Mouse (Mus musculus) midbrain, embryonic 15.5 days (tissue): ENCODE data around the gene Bet1l. TPM values are rescaled to one million over a fixed set of nuclear protein-coding genes. Genes with fewer than 3 reads are reported as not detected.

Experiments used
- ATAC-seq: fragments of 200-750 bp; cut with Nextera tagmentation; replicated peaks from 2 replicates; pipeline ENCODE4 v1.8.0; 2017; ENCODE audit warnings: moderate TSS enrichment
- H3K27ac ChIP-seq: fragments of 300-500 bp; sonication (generic); 2 replicates; pipeline ENCODE4 v1.5.1; 2015; ENCODE audit warnings: mild to moderate bottlenecking, inconsistent platforms
- H3K27me3 ChIP-seq: fragments of 300-500 bp; sonication (generic); replicated peaks from 2 replicates; pipeline ENCODE4 v1.6.1; 2015; ENCODE audit warnings: inconsistent platforms
- H3K36me3 ChIP-seq: fragments of 300-500 bp; sonication (generic); replicated peaks from 2 replicates; pipeline ENCODE4 v1.6.1; 2015; ENCODE audit warnings: inconsistent platforms
- H3K4me1 ChIP-seq: fragments of 300-500 bp; sonication (generic); 2 replicates; pipeline ENCODE4 v1.6.1; 2015; ENCODE audit warnings: inconsistent platforms
- H3K4me2 ChIP-seq: fragments of 300-500 bp; sonication (generic); 2 replicates; pipeline ENCODE4 v1.6.1; 2015; ENCODE audit warnings: inconsistent platforms, mild to moderate bottlenecking, moderate library complexity
- H3K4me3 ChIP-seq: fragments of 300-500 bp; sonication (generic); 2 replicates; pipeline ENCODE4 v1.5.1; 2015; ENCODE audit warnings: mild to moderate bottlenecking, inconsistent platforms
- H3K9ac ChIP-seq: fragments of 300-500 bp; sonication (generic); 2 replicates; pipeline ENCODE4 v1.6.1; 2015; ENCODE audit warnings: mild to moderate bottlenecking, inconsistent platforms
- H3K9me3 ChIP-seq: fragments of 300-500 bp; sonication (generic); 2 replicates; pipeline ENCODE4 v1.6.1; 2016; ENCODE audit warnings: inconsistent platforms
- WGBS: fragments of 180-500 bp; shearing (Covaris S2); methylation state at CpG from one replicate; pipeline ENCODE4 v1.1.7; 2015; ENCODE audit warnings: mixed read lengths; 5-methylcytosine and 5-hydroxymethylcytosine counted together
- polyA plus RNA-seq: library from polyadenylated mRNA; unstranded; fragments of >200 nt; fragmentation: Nextera tagmentation; extraction: Ambion mirVana; gene quantifications from 2 replicates; pipeline ENCODE4 v1.2.1, GENCODE M21; 2015

Bet1l gene
- polyA plus RNA-seq, 1 experiment from 2014 or later = 46.2 TPM

- H3K9me3 ChIP-seq = no peaks in the 10 kb centered on the region
- peak within 1 kb of the TSS; percentile 62 for H3K9ac ChIP-seq
- peak within 1 kb of the TSS; percentile 82 for H3K27ac ChIP-seq
- peaks cover 42% of the 10 kb centered on the region for H3K4me1 ChIP-seq
- under 1% methylated on average over 51 of the region's 51 CpGs for WGBS
- H3K27me3 ChIP-seq = no peaks in the 10 kb centered on the region
- H3K36me3 ChIP-seq = peaks cover 25% of the 10 kb centered on the region
- peak; percentile 83 for ATAC-seq
- peak within 1 kb of the TSS; percentile 96 for H3K4me2 ChIP-seq
- peak within 1 kb of the TSS; percentile 57 for H3K4me3 ChIP-seq
Observed at GRCm38 (mm10) chr7:140855860-140856784, 1.3 kb downstream of the Bet1l start, which contains the start of gene Gm45785. Gene Gm45785 (minus strand): TSS chr7:140856331.

DNA sequence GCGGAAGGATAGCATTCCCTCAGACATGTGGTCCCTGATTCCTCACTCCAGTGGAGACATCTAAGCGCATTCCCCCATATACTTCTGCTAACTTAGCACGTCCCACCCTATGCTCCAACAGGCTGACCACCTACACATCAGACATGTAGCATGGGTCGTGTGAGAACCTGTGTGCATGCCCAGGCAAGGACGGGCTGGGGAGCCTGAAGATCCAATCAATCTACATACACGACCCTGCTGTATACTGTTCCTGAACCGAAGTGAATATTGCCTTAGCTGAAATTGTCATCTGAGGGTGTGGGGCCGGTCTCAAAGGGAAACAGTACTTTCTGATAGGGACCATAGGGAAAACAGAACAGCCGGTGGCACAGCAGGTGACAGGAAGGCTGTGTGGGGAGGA, 2.2 kb downstream of the Bet1l start:
- H3K36me3 ChIP-seq = peaks cover 17% of the 10 kb centered on the region
- H3K4me3 ChIP-seq = peak overlapping the region; percentile 57
- peak overlapping the region; percentile 62; the same call in 1 of the 2 replicates for H3K9ac ChIP-seq
- H3K9me3 ChIP-seq = no peaks in the 10 kb centered on the region
- no peak overlapping the region for H3K27ac ChIP-seq
- H3K4me2 ChIP-seq = peak overlapping the region; percentile 96
- no peak for ATAC-seq
- H3K4me1 ChIP-seq = peaks cover 35% of the 10 kb centered on the region
- H3K27me3 ChIP-seq = no peaks in the 10 kb centered on the region
- 77% methylated on average over 9 of the region's 9 CpGs for WGBS

DNA sequence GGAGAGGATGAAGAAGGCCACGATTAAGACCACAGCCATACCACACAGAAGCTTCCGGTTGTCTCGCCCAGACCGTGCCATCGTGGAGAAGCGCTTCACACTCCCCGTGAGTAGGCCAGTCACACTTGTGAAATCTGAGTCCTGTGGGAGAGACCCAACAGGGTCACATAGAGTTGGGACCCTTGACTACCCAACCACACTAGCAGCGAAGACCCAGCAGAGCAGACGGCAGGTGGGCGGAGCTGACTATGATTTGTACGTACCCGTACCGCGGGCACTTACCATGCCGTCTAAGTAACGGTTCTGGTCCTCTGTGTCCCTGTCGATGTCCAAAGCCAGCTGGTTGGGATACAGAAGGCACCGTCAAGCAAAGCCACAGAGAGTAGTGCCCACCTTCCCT, 2.9 kb downstream of the Bet1l start:
- H3K9me3 ChIP-seq = no peaks in the 10 kb centered on the region
- H3K27ac ChIP-seq = no peak overlapping the region
- peaks cover 17% of the 10 kb centered on the region for H3K36me3 ChIP-seq
- no peak for ATAC-seq
- peaks cover 29% of the 10 kb centered on the region for H3K4me1 ChIP-seq
- H3K4me2 ChIP-seq = no peak overlapping the region
- 95% methylated on average over 18 of the region's 18 CpGs for WGBS
- H3K4me3 ChIP-seq = no peak overlapping the region
- no peak overlapping the region for H3K9ac ChIP-seq
- H3K27me3 ChIP-seq = no peaks in the 10 kb centered on the region

DNA sequence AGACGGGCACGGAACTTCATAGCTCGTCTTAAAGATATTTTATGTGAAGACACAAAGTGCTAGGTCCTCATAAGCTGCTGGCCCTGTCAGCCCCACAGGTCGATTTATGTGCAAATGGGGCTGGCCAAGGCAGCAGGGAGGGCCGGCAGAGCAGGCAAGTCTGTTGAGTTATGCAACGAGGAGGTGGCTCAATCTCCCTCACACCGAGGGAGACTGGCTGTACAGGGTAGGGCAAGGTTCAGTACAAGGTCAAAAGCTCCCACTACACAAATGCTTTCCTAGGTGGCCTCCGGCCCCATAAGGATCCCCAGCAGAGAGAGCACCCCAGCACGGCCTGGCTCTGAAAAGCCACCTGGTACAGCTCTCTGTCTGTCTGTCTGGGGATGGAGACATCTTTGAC, 4.0 kb downstream of the Bet1l start:
- Histone ChIP-seq H3K4me1 (peaks cover 18% of the 10 kb centered on the region), H3K4me2 (no peak overlapping the region), H3K36me3 (peaks cover 17% of the 10 kb centered on the region), H3K4me3 (no peak overlapping the region), H3K9me3 (no peaks in the 10 kb centered on the region), H3K27me3 (no peaks in the 10 kb centered on the region), H3K27ac (no peak overlapping the region), H3K9ac (no peak overlapping the region)
- no peak for ATAC-seq
- 87% methylated on average over 9 of the region's 9 CpGs for WGBS

DNA sequence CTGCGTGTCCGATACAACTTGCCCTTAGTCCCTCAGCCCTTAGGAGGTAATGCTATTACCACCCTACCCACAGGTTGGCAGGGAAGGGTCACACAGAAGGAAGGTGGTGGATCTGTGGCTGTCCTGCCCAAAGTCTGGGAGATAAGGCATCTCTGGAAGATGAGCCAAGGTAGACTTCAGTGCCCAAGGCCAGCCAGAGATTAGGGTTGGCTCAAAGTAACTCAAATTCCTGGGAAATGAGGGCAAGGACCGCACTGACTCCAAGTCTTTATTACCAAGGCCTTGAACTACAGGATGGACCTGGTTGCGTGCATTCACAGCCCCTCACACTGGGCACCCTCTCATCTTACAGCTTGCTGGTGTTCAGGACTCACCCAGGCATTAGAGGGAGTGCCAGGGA, 5.5 kb downstream of the Bet1l start:
- no peak overlapping the region for H3K4me2 ChIP-seq
- peaks cover 11% of the 10 kb centered on the region for H3K4me1 ChIP-seq
- WGBS = 94% methylated on average over 4 of the region's 4 CpGs
- H3K4me3 ChIP-seq = no peak overlapping the region
- no peaks in the 10 kb centered on the region for H3K9me3 ChIP-seq
- peaks cover 17% of the 10 kb centered on the region for H3K36me3 ChIP-seq
- H3K9ac ChIP-seq = no peak overlapping the region
- H3K27me3 ChIP-seq = no peaks in the 10 kb centered on the region
- no peak for ATAC-seq
- H3K27ac ChIP-seq = no peak overlapping the region

DNA sequence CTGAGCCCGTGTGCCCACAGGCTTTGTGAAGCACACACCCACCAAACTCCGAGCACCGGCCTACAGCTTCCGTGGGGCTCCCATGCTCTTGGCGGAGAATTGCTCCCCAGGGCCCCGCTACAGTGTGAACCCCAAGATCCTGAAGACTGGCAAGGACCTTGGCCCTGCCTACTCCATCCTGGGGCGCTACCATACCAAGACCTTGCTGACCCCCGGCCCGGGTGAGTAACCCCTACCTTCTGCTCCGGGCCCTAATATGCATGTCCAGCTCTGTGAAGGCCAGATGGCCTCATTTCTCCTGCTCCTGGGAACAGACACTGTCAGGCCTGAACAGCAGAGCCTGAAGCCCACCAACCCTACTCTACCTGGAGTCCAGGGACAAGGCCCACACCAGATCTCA, 8.8 kb downstream of the Bet1l start:
- no peak overlapping the region for H3K9ac ChIP-seq
- no peak overlapping the region for H3K4me2 ChIP-seq
- H3K4me3 ChIP-seq = no peak overlapping the region
- WGBS = 93% methylated on average over 10 of the region's 10 CpGs
- no peak for ATAC-seq
- H3K4me1 ChIP-seq = no peaks in the 10 kb centered on the region
- no peaks in the 10 kb centered on the region for H3K9me3 ChIP-seq
- H3K36me3 ChIP-seq = peaks cover 9% of the 10 kb centered on the region
- peaks cover 11% of the 10 kb centered on the region; the same call in 1 of the 2 replicates for H3K27me3 ChIP-seq
- H3K27ac ChIP-seq = no peak overlapping the region

- Histone ChIP-seq H3K9me3 (no peaks in the 10 kb centered on the region), H3K27me3 (peaks cover 11% of the 10 kb centered on the region; the same call in 1 of the 2 replicates), H3K9ac (no peak within 1 kb of the TSS), H3K4me3 (no peak within 1 kb of the TSS), H3K27ac (no peak within 1 kb of the TSS), H3K4me2 (no peak within 1 kb of the TSS), H3K36me3 (peaks cover 3% of the 10 kb centered on the region; the same call in 1 of the 2 replicates), H3K4me1 (no peaks in the 10 kb centered on the region)
- no peak for ATAC-seq
- 66% methylated on average over 11 of the region's 11 CpGs for WGBS
Observed at GRCm38 (mm10) chr7:140847755-140848580, 9.4 kb downstream of the Bet1l start, which contains the start of gene Odf3. Gene Odf3 (plus strand): TSS chr7:140847805.

DNA sequence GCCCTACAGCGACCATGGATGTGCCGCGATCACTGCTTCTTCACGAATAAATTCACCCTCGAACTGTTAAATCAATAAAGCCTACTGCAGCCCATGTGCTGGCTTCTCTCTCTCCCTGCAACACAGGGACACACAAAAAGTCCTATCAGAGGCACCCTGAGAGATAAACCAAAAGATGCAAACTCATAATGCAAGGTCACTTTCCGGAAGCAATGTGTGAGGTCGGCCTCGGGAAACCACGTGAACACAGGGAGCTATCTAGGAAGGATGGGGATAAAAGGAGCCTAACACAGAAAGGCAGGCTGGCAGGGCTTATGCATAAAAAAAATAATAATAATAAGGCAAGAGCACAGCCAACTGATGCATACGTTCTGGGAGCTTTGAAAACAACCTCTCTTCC, 10.7 kb downstream of the Bet1l start:
- no peak for ATAC-seq
- Histone ChIP-seq H3K9me3 (no peaks in the 10 kb centered on the region), H3K27ac (no peak overlapping the region), H3K4me3 (no peak overlapping the region), H3K4me1 (no peaks in the 10 kb centered on the region), H3K9ac (no peak overlapping the region), H3K36me3 (no peaks in the 10 kb centered on the region), H3K27me3 (peaks cover 15% of the 10 kb centered on the region), H3K4me2 (no peak overlapping the region)
- 86% methylated on average over 10 of the region's 10 CpGs for WGBS

GRCm38 (mm10) chr7:140845683-140846082, 11.7 kb downstream of the Bet1l start:
- Histone ChIP-seq H3K4me1 (no peaks in the 10 kb centered on the region), H3K27me3 (peaks cover 20% of the 10 kb centered on the region), H3K9me3 (no peaks in the 10 kb centered on the region), H3K9ac (no peak overlapping the region), H3K4me3 (no peak overlapping the region), H3K27ac (no peak overlapping the region), H3K36me3 (no peaks in the 10 kb centered on the region), H3K4me2 (no peak overlapping the region)
- 76% methylated on average over 4 of the region's 4 CpGs for WGBS
- ATAC-seq = no peak

DNA sequence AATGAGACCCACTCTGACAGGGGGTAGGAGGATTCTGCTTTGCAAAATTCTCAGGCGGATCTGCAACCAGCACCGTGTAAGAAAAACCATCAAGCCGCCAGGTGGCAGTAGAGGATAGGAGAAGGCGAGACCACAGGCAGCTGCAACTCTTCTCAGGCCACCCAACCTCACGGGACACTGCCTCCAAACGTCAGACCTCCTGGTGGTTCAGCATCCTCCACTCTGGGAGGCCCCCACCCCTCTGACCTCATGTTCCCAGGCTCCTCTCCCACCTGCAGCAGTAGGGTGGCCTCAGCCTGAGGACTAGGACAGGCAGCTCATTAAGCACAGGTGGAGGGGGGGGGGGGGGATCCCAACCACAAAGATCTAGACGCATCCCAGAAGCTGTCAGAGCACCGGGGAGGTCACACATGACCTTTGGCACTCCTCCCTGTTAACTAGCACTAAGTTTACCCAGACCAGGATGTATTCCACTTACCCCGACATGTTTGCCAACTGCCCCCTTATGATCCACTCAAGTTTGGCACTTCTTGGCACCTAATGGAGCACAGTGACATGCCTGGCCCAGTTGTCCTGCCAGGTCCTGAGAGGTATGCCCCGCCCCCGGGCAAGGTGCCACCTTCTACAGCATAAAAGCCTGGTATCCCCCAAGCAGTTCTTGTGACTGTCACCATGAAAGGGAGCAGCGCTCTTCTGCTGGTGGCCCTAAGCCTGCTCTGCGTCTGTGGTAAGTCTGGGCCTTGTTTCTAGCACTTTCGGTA, 12.3 kb downstream of the Bet1l start, which contains the start of gene Scgb1c1:
TSS of gene Scgb1c1 (plus strand) at position 643 of the 761 bp plus-strand sequence.
- Histone ChIP-seq H3K36me3 (no peaks in the 10 kb centered on the region), H3K27me3 (peaks cover 20% of the 10 kb centered on the region), H3K9ac (no peak within 1 kb of the TSS), H3K4me3 (no peak within 1 kb of the TSS), H3K4me2 (no peak within 1 kb of the TSS; the same call in 1 of the 2 replicates), H3K27ac (no peak within 1 kb of the TSS), H3K9me3 (no peaks in the 10 kb centered on the region), H3K4me1 (no peaks in the 10 kb centered on the region)
- WGBS = 33% methylated on average over 14 of the region's 14 CpGs
- peak; percentile 84 for ATAC-seq

DNA sequence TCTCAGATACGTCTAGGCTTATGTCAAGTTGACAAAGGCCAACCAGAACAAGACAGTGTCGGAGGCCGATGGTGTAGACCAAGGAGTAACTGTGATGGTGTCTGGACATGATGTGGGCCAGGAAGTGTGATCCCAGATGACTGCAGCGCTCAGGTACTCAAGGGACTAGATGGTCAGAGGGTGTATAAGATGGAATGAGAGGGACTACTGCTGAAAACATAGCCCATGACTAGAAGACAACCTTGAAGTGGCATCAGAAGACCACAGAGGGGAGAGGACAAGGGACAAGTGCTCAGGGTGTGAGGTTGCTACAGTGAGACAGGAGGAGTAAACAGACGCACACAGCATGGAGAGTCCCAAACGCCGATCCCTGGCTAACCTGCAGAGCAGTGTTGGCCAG, 13.6 kb downstream of the Bet1l start:
- no peak overlapping the region for H3K4me3 ChIP-seq
- H3K27ac ChIP-seq = no peak overlapping the region
- ATAC-seq = no peak
- H3K9me3 ChIP-seq = no peaks in the 10 kb centered on the region
- 77% methylated on average over 7 of the region's 7 CpGs for WGBS
- no peaks in the 10 kb centered on the region for H3K36me3 ChIP-seq
- H3K9ac ChIP-seq = no peak overlapping the region
- no peaks in the 10 kb centered on the region for H3K4me1 ChIP-seq
- no peak overlapping the region for H3K4me2 ChIP-seq
- peaks cover 20% of the 10 kb centered on the region for H3K27me3 ChIP-seq
